Mouse (Mus musculus): Measurements from ENCODE around the gene Spock1.

- TF ChIP-seq TAL1 (IDR thresholded peaks at IDR 0.05; ENCODE audit: low read length) (no peak), GATA1 (IDR thresholded peaks at IDR 0.05; ENCODE audit: low read length) (no peak)
These were observed 3.0 kb upstream of the Spock1 start for GRCm38 (mm10) chr13:57911171-57911570.

All from erythroblast, embryonic 14.5 days (primary cell).